Mouse (Mus musculus) large intestine, adult 2 months (tissue): Measurements from ENCODE around the gene Sufu. TPM values are rescaled to one million over a fixed set of nuclear protein-coding genes. Genes with fewer than 3 reads are reported as not detected.
A peak's percentile ranks its signal among the peaks of the same experiment; 100 is the strongest.

Experiments used
- DNase-seq: peaks from one replicate; pipeline ENCODE4 v3.0.0-alpha.2; 2012; ENCODE audit warnings: low read depth, low spot score
- WGBS: fragments of 180-500 bp; shearing (Covaris S2); methylation state at CpG from one replicate; pipeline ENCODE4 v1.1.7; 2018; 5-methylcytosine and 5-hydroxymethylcytosine counted together
- polyA plus RNA-seq: library from polyadenylated mRNA; depleted of rRNA; stranded (reverse); fragments of >200 nt; gene quantifications from 2 replicates; pipeline ENCODE4 v1.2.3, GENCODE M21; 2012; rRNA removed

Sufu gene
- 6.6 and 8.1 TPM in 2 replicates for polyA plus RNA-seq

- WGBS, result under 1% methylated on average over 57 of the region's 57 CpGs
- peak; percentile 87 for DNase-seq
Measured at GRCm38 (mm10) chr19:46396686-46397435, at the start of gene Sufu. Sufu (plus strand) TSS chr19:46396896.

GRCm38 (mm10) chr19:46347146-46347545 is 49.5 kb upstream of the Sufu start:
- 94% methylated on average over 1 of the region's 1 CpGs for WGBS

GRCm38 (mm10) chr19:46347936-46348668 is 48.6 kb upstream of the Sufu start:
- WGBS, result 15% methylated on average over 14 of the region's 14 CpGs
- DNase-seq, result no peak

More at GRCm38 (mm10) chr19:46347146-46347545, 49.5 kb upstream of the Sufu start:
- no peak for DNase-seq

GRCm38 (mm10) chr19:46348761-46349458 is 47.8 kb upstream of the Sufu start:
- WGBS, result under 1% methylated on average over 78 of the region's 78 CpGs
- DNase-seq, result no peak

- DNase-seq, result no peak
- WGBS, result 19% methylated on average over 6 of the region's 6 CpGs
Measured at GRCm38 (mm10) chr19:46349550-46349949, 47.1 kb upstream of the Sufu start.

GRCm38 (mm10) chr19:46350168-46350932 is 46.3 kb upstream of the Sufu start, which contains the start of gene 2310034G01Rik:
2310034G01Rik (minus strand) TSS chr19:46350302.
- no peak for DNase-seq
- WGBS, result 23% methylated on average over 10 of the region's 10 CpGs

GRCm38 (mm10) chr19:46356701-46357138 is 40.0 kb upstream of the Sufu start:
- WGBS, result under 1% methylated on average over 29 of the region's 29 CpGs
- DNase-seq, result no peak

- WGBS, result 9% methylated on average over 25 of the region's 25 CpGs
- no peak for DNase-seq
Measured at GRCm38 (mm10) chr19:46357344-46358280, 39.1 kb upstream of the Sufu start.

GRCm38 (mm10) chr19:46358381-46358780 is 38.3 kb upstream of the Sufu start:
- WGBS, result 29% methylated on average over 4 of the region's 4 CpGs
- DNase-seq, result no peak

- 88% methylated on average over 8 of the region's 8 CpGs for WGBS
- no peak for DNase-seq
Measured at GRCm38 (mm10) chr19:46362104-46362503, 34.6 kb upstream of the Sufu start.

- 72% methylated on average over 11 of the region's 11 CpGs for WGBS
- DNase-seq, result no peak
Measured at GRCm38 (mm10) chr19:46363294-46364009, 33.2 kb upstream of the Sufu start.

GRCm38 (mm10) chr19:46367798-46368590 is 28.7 kb upstream of the Sufu start:
- 81% methylated on average over 23 of the region's 23 CpGs for WGBS
- DNase-seq, result no peak

- WGBS, result 11% methylated on average over 4 of the region's 4 CpGs
- no peak for DNase-seq
Measured at GRCm38 (mm10) chr19:46369204-46369603, 27.5 kb upstream of the Sufu start.

- no peak for DNase-seq
- WGBS, result 79% methylated on average over 21 of the region's 21 CpGs
Measured at GRCm38 (mm10) chr19:46374477-46375088, 22.1 kb upstream of the Sufu start.

- no peak for DNase-seq
- 18% methylated on average over 5 of the region's 5 CpGs for WGBS
Measured at GRCm38 (mm10) chr19:46375489-46375888, 21.2 kb upstream of the Sufu start.

- 17% methylated on average over 4 of the region's 4 CpGs for WGBS
- DNase-seq, result no peak
Measured at GRCm38 (mm10) chr19:46375891-46376290, 20.8 kb upstream of the Sufu start.

- WGBS, result 86% methylated on average over 9 of the region's 9 CpGs
- DNase-seq, result no peak
Measured at GRCm38 (mm10) chr19:46382275-46382674, 14.4 kb upstream of the Sufu start.
